In genomic region chr11:105966288-105966687, GRCm38 (mm10) we compare ENCODE assay signal across 32 mouse cellular contexts. TPM values are rescaled to one million over a fixed set of nuclear protein-coding genes. Genes with fewer than 3 reads are reported as not detected.
DNase-seq lines count a peak whose midpoint lies in the region; ATAC-seq and TF ChIP-seq lines count a peak whose summit lies in the region.
"Had no signal": no experiment of that assay in that cellular context is flagged by ENCODE, and none has a peak within 500 bp of the region (broad histone marks: within the 10 kb centered on the region; RNA-seq: fewer than 3 reads in every experiment).

No protein-coding gene starts in this region.

- peak; percentile 35 for DNase-seq in gastrocnemius, postnatal 25 days
- DNase-seq in gastrocnemius, postnatal 4 days (ENCODE audit: low spot score in 2 of 2), result no peak
- no peak for DNase-seq in liver, embryonic 11.5 days (ENCODE audit: low spot score)
- no peak for DNase-seq in cerebellum, postnatal 14 days
- DNase-seq: adrenal gland, postnatal 10 days; adrenal gland, postnatal 36 days; B cell, adult 2 months; cerebellum, adult 18-20 months; cerebellum, adult 9-10 months; cerebellum, postnatal 25 days; forebrain, postnatal 0 days; heart, adult 18-20 months; heart, postnatal 10 days; heart, postnatal 36 days; kidney, adult 11 months had no signal

- WGBS in intestine, postnatal 0 days, result 49% methylated on average over 4 of the region's 4 CpGs
- 62% methylated on average over 4 of the region's 4 CpGs for WGBS in liver, embryonic 11.5 days

- H3K9me3 ChIP-seq in intestine, postnatal 0 days (ENCODE audit: control insufficient read depth), result no peaks in the 10 kb centered on the region
- no peaks in the 10 kb centered on the region for H3K9me3 ChIP-seq in liver, embryonic 11.5 days (ENCODE audit: control insufficient read depth, low read length)
- H3K9me3 ChIP-seq: embryonic facial prominence, embryonic 12.5 days; embryonic facial prominence, embryonic 15.5 days; G1E; heart, embryonic 12.5 days; heart, embryonic 15.5 days; hindbrain, embryonic 10.5 days; hindbrain, embryonic 13.5 days had no signal

- no peak overlapping the region for H3K9ac ChIP-seq in intestine, postnatal 0 days (ENCODE audit: low read depth, low read length)
- H3K9ac ChIP-seq in liver, embryonic 11.5 days (ENCODE audit: low read depth, low read length), result no peak overlapping the region
- H3K9ac ChIP-seq: embryonic facial prominence, embryonic 12.5 days; embryonic facial prominence, embryonic 15.5 days; forebrain, postnatal 0 days; heart, embryonic 12.5 days; heart, embryonic 15.5 days; hindbrain, embryonic 13.5 days had no signal

- no peaks in the 10 kb centered on the region for H3K4me1 ChIP-seq in intestine, postnatal 0 days (replicated peaks; ENCODE audit: control insufficient read depth, insufficient read depth, low read length)
- H3K4me1 ChIP-seq in liver, embryonic 11.5 days (replicated peaks; ENCODE audit: control insufficient read depth, insufficient read depth, low read length), result peaks cover 5% of the 10 kb centered on the region; the same call in 1 of the 2 replicates

- no peak for TF ChIP-seq CTCF in intestine, postnatal 0 days (IDR thresholded peaks at IDR 0.05; ENCODE audit: low read depth)

- no peak overlapping the region for H3K4me2 ChIP-seq in intestine, postnatal 0 days (replicated peaks; ENCODE audit: low read depth)
- H3K4me2 ChIP-seq in liver, embryonic 11.5 days, result no peak overlapping the region
- H3K4me2 ChIP-seq: embryonic facial prominence, embryonic 12.5 days; embryonic facial prominence, embryonic 15.5 days; heart, embryonic 12.5 days; heart, embryonic 15.5 days; hindbrain, embryonic 13.5 days had no signal

- no peaks in the 10 kb centered on the region for H3K27me3 ChIP-seq in intestine, postnatal 0 days (replicated peaks; ENCODE audit: control insufficient read depth, insufficient read depth, low read length)
- peaks cover 53% of the 10 kb centered on the region for H3K27me3 ChIP-seq in liver, embryonic 11.5 days (replicated peaks; ENCODE audit: control insufficient read depth, insufficient read depth, low read length)

- peak overlapping the region; percentile 77 for H3K27ac ChIP-seq in intestine, postnatal 0 days (ENCODE audit: low read depth, low read length)
- no peak overlapping the region for H3K27ac ChIP-seq in liver, embryonic 11.5 days (ENCODE audit: low read depth, low read length)
- H3K27ac ChIP-seq: embryonic facial prominence, embryonic 12.5 days; embryonic facial prominence, embryonic 15.5 days; heart, embryonic 15.5 days; hindbrain, embryonic 10.5 days; hindbrain, embryonic 13.5 days had no signal

- peak; percentile 49 for ATAC-seq in intestine, postnatal 0 days
- peak; percentile 60; the same call in 1 of the 2 replicates for ATAC-seq in monocyte, adult 5-6 weeks (replicated peaks; ENCODE audit: insufficient number of reproducible peaks, low FRiP score, low TSS enrichment, poor library complexity, severe bottlenecking)
- no peak for ATAC-seq in liver, embryonic 11.5 days (replicated peaks; ENCODE audit: low FRiP score)
- ATAC-seq: forebrain, embryonic 14.5 days; forebrain, postnatal 0 days; hindbrain, embryonic 16.5 days; Patski had no signal

- H3K36me3 ChIP-seq in intestine, postnatal 0 days (ENCODE audit: control insufficient read depth, insufficient read depth), result no peaks in the 10 kb centered on the region
- H3K36me3 ChIP-seq in liver, embryonic 11.5 days (ENCODE audit: control insufficient read depth, insufficient read depth, low read length), result no peaks in the 10 kb centered on the region
- H3K36me3 ChIP-seq: embryonic facial prominence, embryonic 12.5 days; embryonic facial prominence, embryonic 15.5 days; G1E; heart, embryonic 12.5 days; heart, embryonic 15.5 days; hindbrain, embryonic 10.5 days; hindbrain, embryonic 13.5 days had no signal

- H3K4me3 ChIP-seq in intestine, postnatal 0 days (ENCODE audit: low read depth, low read length), result no peak overlapping the region
- H3K4me3 ChIP-seq in liver, embryonic 11.5 days (ENCODE audit: low read depth, low read length), result no peak overlapping the region
- H3K4me3 ChIP-seq: embryonic facial prominence, embryonic 12.5 days; embryonic facial prominence, embryonic 15.5 days; heart, embryonic 12.5 days; heart, embryonic 15.5 days; hindbrain, embryonic 10.5 days; hindbrain, embryonic 13.5 days had no signal

RNA-seq across cellular contexts. Expression of gene Ace, which starts 1.5 kb away (rescaled TPM):
- total RNA-seq in gastrocnemius, postnatal 25 days (2021), result 10 to 100 TPM; 31.1 to 33.9 TPM
- 10 to 100 TPM; 23.0 to 35.7 TPM for total RNA-seq in gastrocnemius, postnatal 4 days (2021)
- 222 and 231 TPM in 2 replicates for polyA plus RNA-seq in intestine, postnatal 0 days (2015; fragmentation: Nextera tagmentation; extraction: Ambion mirVana)
- total RNA-seq in monocyte, adult 5-6 weeks (2017), result 365 to 424 TPM (median 376 TPM) in 3 replicates
- 0.26 and 0.39 TPM in 2 replicates for polyA plus RNA-seq in liver, embryonic 11.5 days (2014; fragmentation: Nextera tagmentation; extraction: Ambion mirVana)
- total RNA-seq: G1E had no signal
- polyA plus RNA-seq: G1E had no signal

RNA-seq across cellular contexts. Expression of gene Cyb561, which starts 13.2 kb away (rescaled TPM):
- 1 to 10 TPM; 4.2 to 6.6 TPM for total RNA-seq in gastrocnemius, postnatal 25 days (2021)
- 1 to 10 TPM; 4.9 to 5.0 TPM for total RNA-seq in gastrocnemius, postnatal 4 days (2021)
- polyA plus RNA-seq in intestine, postnatal 0 days (2015; fragmentation: Nextera tagmentation; extraction: Ambion mirVana), result 48.3 and 50.3 TPM in 2 replicates
- total RNA-seq in monocyte, adult 5-6 weeks (2017), result 4.5 to 8.4 TPM (median 5.5 TPM) in 3 replicates
- 3.4 and 4.8 TPM in 2 replicates for polyA plus RNA-seq in liver, embryonic 11.5 days (2014; fragmentation: Nextera tagmentation; extraction: Ambion mirVana)
- polyA plus RNA-seq: G1E had no signal

RNA-seq across cellular contexts. Expression of gene Ace3, which starts 28.2 kb away (rescaled TPM):
- not detected for total RNA-seq in gastrocnemius, postnatal 25 days (2021)
- not detected for total RNA-seq in gastrocnemius, postnatal 4 days (2021)
- polyA plus RNA-seq in intestine, postnatal 0 days (2015; fragmentation: Nextera tagmentation; extraction: Ambion mirVana), result not detected in 2 replicates
- 0.19 TPM in 1 of 3 replicates, not detected in the others for total RNA-seq in monocyte, adult 5-6 weeks (2017)
- not detected in 2 replicates for polyA plus RNA-seq in liver, embryonic 11.5 days (2014; fragmentation: Nextera tagmentation; extraction: Ambion mirVana)
- total RNA-seq: adrenal gland, postnatal 10 days; adrenal gland, postnatal 36 days; CH12.LX; common myeloid progenitor, adult 5-6 weeks; forebrain, postnatal 0 days; G1E; gastrocnemius, adult 8-10 months; heart, adult 18-20 months; heart, postnatal 10 days; heart, postnatal 36 days had no signal
- polyA plus RNA-seq: embryonic facial prominence, embryonic 12.5 days; embryonic facial prominence, embryonic 15.5 days; forebrain, embryonic 11.5 days; forebrain, embryonic 14.5 days; forebrain, postnatal 0 days; frontal cortex, adult 2 months; G1E; heart, embryonic 12.5 days; heart, embryonic 15.5 days; hindbrain, embryonic 10.5 days; hindbrain, embryonic 16.5 days; Patski had no signal

RNA-seq across cellular contexts. Expression of gene Kcnh6, which starts 41.6 kb away (rescaled TPM):
- not detected for total RNA-seq in gastrocnemius, postnatal 25 days (2021)
- total RNA-seq in gastrocnemius, postnatal 4 days (2021), result under 1 TPM in 1 of 2 experiments, not detected in 1; 0.31 TPM
- polyA plus RNA-seq in intestine, postnatal 0 days (2015; fragmentation: Nextera tagmentation; extraction: Ambion mirVana), result 0.94 and 1.6 TPM in 2 replicates
- total RNA-seq in monocyte, adult 5-6 weeks (2017), result 0.97 TPM in 1 of 3 replicates, not detected in the others
- polyA plus RNA-seq in liver, embryonic 11.5 days (2014; fragmentation: Nextera tagmentation; extraction: Ambion mirVana), result 0.12 and 0.26 TPM in 2 replicates
- total RNA-seq: common myeloid progenitor, adult 5-6 weeks; G1E; gastrocnemius, adult 8-10 months had no signal
- polyA plus RNA-seq: G1E; heart, embryonic 12.5 days; Patski had no signal
